Mouse (Mus musculus): ENCODE measurements at regions not wholly inside any gene's neighbourhood (a gene's known extent, or its start where the extent isn't known, plus 50 kb on each side); places are given as distances from the start of the nearest gene placed in this dataset.

DNA sequence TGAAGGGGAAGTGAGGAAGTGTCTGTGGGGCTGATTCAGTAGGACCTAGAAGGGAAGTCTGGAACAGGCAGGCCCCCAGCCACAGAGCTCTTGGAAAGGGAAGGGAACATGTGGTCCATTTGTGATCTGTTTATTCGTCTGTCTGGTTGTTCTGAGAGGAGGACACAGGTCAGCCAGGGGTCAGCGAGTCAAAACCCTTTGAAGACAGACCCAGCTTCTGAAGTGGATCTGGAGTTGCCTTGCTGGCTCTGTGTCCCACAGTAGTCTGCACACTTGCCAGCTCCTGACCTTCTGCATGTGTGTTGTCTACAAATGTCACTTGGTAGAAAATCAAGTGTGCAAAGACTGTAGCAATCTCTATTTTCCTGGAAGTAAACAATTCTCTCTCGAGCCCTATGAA, 119.3 kb upstream of the Osr1 start:
- TF ChIP-seq POLR2A (IDR thresholded peaks at IDR 0.05; ENCODE audit: borderline replicate concordance, extremely low read depth, insufficient read depth, insufficient read length, poor library complexity, severe bottlenecking) (no peak), CTCF (IDR thresholded peaks at IDR 0.05; ENCODE audit: borderline replicate concordance, extremely low read depth, insufficient read depth, insufficient read length) (no peak)
- no peak for DNase-seq (ENCODE audit: low read depth)

DNA sequence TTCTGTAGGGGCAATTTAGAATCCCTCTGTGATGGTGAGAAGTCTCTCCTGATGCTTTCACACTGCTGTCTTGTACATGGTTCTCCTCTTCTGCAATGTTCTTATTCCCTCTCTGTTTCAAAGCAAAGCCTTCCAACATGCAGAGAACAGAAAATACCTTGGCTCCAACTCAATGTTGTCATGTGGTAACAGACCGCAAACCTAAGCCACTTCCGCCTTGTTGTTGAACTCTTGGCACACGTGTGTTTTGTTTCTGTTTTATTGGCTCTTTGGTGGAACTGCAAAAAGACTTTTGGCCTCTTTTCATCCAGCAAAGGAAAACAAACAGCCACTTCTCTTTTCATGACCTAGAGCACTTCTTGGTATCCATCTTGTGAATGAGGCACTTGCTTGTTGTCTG, 109.7 kb upstream of the Osr1 start:
- TF ChIP-seq CTCF (IDR thresholded peaks at IDR 0.05; ENCODE audit: borderline replicate concordance, extremely low read depth, insufficient read depth, insufficient read length) (no peak), POLR2A (IDR thresholded peaks at IDR 0.05; ENCODE audit: borderline replicate concordance, extremely low read depth, insufficient read depth, insufficient read length, poor library complexity, severe bottlenecking) (no peak)
- no peak for DNase-seq (ENCODE audit: low read depth)

DNA sequence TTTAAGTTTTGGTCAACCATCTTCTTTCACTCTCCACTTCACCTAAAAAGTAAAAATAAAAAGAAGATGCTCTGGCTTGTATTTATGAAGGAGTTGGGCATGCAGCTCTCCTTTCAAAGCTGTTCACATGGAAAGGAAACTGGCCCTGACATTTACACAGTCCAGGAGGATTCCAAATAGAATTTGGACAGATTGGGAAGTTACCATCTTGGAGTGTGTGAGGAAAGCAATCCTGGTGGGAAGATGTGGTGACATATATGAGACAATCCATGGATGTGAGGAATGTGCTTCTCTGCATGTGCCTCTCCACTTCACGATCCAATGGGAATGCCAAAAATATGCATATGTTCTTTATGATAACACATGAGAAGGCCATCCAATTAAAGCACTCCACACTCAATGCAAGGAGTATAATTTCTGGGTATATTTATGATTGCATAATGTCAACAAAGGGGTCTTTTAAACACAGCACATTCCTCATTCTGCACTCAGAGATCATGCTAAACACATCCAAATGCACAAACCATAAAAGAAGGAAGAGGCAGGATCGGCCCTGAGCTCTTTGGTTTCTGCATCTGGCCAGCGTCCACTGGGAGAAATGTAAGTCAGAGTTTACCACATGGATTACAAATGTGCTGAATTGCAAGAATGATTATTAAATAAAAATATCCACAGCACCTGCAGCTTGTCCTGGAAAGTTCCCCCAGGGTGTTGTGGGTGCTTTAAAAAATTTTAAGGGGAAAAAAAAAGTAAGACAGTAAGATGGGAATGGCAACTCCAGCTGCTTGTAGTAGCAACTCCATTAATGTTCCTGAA, 100.1 kb upstream of the Osr1 start:
- TF ChIP-seq POLR2A (IDR thresholded peaks at IDR 0.05; ENCODE audit: borderline replicate concordance, extremely low read depth, insufficient read depth, insufficient read length, poor library complexity, severe bottlenecking) = no peak
- no peak for TF ChIP-seq CTCF (IDR thresholded peaks at IDR 0.05; ENCODE audit: borderline replicate concordance, extremely low read depth, insufficient read depth, insufficient read length)
- no peak for DNase-seq (ENCODE audit: low read depth)

DNA sequence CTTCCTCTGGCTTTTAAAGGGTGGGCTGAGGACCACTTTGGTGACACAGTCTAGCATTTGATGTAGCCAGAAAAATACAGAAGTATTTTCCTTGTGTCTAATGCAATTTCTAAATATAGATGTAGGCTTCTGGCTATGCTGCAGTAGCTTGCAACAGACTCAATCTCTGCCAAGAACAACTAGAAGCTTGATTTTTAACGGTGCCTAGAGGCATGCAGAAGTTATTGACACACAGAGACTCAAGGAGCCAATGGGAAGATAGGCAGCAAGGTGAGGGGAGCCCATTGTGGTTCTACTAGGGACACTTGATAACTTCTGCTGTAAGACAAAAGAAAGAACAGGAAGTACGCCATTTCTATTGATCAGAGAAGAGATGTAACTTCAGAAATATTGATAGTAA, 94.1 kb upstream of the Osr1 start:
- DNase-seq (ENCODE audit: low read depth) = no peak

DNA sequence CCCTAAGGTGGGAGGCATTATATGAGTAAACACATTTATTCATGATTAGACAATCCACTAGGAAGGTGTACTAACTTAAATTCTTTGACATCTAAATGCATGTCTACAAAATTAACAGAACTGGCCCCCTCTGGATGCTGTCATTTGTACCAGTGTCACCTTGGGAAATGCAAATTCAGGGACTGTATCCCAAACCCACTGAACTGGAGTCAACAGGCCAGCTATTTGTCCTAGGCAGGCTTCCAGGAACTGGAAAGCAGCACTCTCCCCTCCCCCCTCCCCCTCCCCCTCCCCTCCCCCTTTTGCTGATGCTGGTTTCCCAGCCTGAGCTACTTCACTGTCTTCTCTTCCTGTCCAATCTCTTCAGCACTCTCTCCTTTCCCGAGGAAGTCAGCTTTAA, 91.7 kb upstream of the Osr1 start:
- DNase-seq (ENCODE audit: low read depth) = no peak
- no peak for TF ChIP-seq CTCF (IDR thresholded peaks at IDR 0.05; ENCODE audit: borderline replicate concordance, extremely low read depth, insufficient read depth, insufficient read length)
- no peak for TF ChIP-seq POLR2A (IDR thresholded peaks at IDR 0.05; ENCODE audit: borderline replicate concordance, extremely low read depth, insufficient read depth, insufficient read length, poor library complexity, severe bottlenecking)

More for the DNA sequence above, 94.1 kb upstream of the Osr1 start:
- TF ChIP-seq CTCF (IDR thresholded peaks at IDR 0.05; ENCODE audit: borderline replicate concordance, extremely low read depth, insufficient read depth, insufficient read length) = no peak
- TF ChIP-seq POLR2A (IDR thresholded peaks at IDR 0.05; ENCODE audit: borderline replicate concordance, extremely low read depth, insufficient read depth, insufficient read length, poor library complexity, severe bottlenecking) = no peak

DNA sequence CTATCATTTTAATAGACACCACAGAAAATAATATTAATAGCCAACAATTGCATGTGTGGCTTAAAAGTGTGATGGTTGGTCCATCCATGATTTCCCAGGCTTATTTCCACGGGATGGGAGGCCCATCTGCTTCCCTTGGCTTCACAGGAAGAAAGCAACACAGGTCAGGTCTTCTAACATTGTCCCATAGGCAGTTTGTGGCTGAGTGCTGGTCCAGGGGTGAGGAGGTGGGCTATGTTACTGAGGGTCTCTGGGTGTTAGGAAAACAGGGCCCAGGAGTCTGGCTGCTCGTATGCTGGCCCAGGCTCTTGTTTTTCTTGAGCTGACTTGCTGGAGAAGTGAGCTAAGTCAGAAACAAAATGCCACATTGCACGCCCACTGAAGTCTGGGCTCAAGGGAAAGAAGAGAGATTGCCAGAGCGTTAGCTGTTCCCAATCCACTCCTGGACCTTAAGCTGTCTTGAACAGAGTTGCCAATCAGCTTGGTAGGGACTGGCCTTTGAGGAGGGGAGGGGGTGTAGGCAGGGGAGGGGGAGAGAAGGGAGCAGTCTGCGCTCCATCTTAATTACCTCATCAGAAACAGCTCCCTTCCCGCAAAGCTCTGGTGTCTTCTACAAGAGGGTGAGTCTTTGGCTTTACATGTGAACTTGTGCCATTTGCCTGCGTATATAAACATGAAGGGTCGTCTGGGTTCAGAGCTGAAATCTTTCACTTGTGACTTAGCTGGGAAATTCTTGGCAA, 82.1 kb upstream of the Osr1 start:
- no peak for DNase-seq (ENCODE audit: low read depth)
- TF ChIP-seq POLR2A (IDR thresholded peaks at IDR 0.05; ENCODE audit: borderline replicate concordance, extremely low read depth, insufficient read depth, insufficient read length, poor library complexity, severe bottlenecking) = no peak
- TF ChIP-seq CTCF (IDR thresholded peaks at IDR 0.05; ENCODE audit: borderline replicate concordance, extremely low read depth, insufficient read depth, insufficient read length) = no peak

DNA sequence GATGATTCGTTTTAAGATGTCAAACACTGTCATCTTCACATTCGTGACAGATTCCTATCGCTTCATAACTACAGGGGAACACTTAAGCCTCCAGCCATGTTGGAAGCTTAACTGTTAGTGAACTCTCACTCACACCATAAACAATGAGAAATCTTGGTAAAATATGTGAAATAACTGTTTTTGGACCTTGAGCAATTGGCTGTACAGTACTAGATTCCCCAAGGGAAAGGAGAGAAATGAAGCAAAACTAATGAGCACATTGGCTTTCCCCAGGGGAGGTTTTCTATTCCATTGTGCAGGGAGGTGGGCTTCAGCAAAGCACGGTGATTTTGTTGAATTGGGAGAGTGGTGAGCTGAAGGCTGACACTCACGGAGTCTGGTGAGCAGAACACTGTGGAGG, 56.0 kb upstream of the Osr1 start:
- DNase-seq (ENCODE audit: low read depth) = no peak
- TF ChIP-seq POLR2A (IDR thresholded peaks at IDR 0.05; ENCODE audit: borderline replicate concordance, extremely low read depth, insufficient read depth, insufficient read length, poor library complexity, severe bottlenecking) = no peak
- no peak for TF ChIP-seq CTCF (IDR thresholded peaks at IDR 0.05; ENCODE audit: borderline replicate concordance, extremely low read depth, insufficient read depth, insufficient read length)

DNA sequence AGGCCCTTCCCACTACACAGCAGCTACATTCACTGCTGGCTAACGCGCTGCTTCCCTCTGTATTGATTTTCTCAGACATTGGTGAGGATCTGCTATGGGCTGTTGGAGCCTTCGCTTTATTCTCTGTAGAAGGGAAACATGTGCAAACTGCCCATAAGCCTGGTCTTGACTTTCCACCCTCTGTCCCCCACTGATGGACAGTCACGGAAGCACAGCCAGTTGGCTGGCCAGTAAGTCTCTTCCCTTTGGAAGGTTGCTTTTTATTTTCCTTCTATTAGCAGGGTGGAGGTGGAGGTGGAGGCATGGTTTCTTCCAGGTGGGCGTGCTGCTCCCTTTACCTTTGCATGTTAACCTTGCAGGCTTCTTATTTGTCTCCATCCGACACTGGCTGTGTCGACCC, 51.1 kb upstream of the Osr1 start:
- TF ChIP-seq CTCF (IDR thresholded peaks at IDR 0.05; ENCODE audit: borderline replicate concordance, extremely low read depth, insufficient read depth, insufficient read length) (no peak), POLR2A (IDR thresholded peaks at IDR 0.05; ENCODE audit: borderline replicate concordance, extremely low read depth, insufficient read depth, insufficient read length, poor library complexity, severe bottlenecking) (no peak)
- no peak for DNase-seq (ENCODE audit: low read depth)

DNA sequence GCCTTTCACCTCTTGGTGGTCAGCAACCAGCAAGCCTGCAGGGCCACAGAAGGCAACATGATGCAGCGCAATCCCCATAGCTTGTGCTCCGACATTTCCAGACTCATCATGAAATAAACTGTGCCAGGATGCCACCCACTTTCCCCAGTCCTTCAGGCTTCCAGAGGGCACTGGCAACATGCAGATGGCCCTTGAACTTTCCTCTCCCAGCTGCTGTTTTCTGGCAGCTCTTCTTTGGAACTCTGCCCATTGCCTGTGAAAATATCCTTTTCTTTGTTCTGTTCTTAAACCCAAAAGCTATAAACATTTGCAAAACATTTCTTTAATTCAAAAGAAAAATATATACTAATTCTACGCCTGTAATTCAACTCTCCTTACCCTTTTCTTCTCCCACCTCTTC, 50.6 kb upstream of the Osr1 start:
- peak; percentile 11 for DNase-seq (ENCODE audit: low read depth)
- no peak for TF ChIP-seq POLR2A (IDR thresholded peaks at IDR 0.05; ENCODE audit: borderline replicate concordance, extremely low read depth, insufficient read depth, insufficient read length, poor library complexity, severe bottlenecking)
- TF ChIP-seq CTCF (IDR thresholded peaks at IDR 0.05; ENCODE audit: borderline replicate concordance, extremely low read depth, insufficient read depth, insufficient read length) = no peak
